Mouse (Mus musculus) small intestine, adult 2 months (tissue): ENCODE data around the gene Ephb3.

Experiments used
- CTCF ChIP-seq: fragments of 200-500 bp; IDR thresholded peaks from 2 replicates; pipeline ENCODE4 v1.5.1; 2012; ENCODE audit warnings: low read depth, mild to moderate bottlenecking, control low read depth, inconsistent platforms, low read length, moderate library complexity, mixed read lengths; ENCODE audit not compliant: insufficient replicate concordance, insufficient read length; ENCODE audit errors: extremely low read depth
- POLR2A ChIP-seq: fragments of 200-500 bp; IDR thresholded peaks from 2 replicates; pipeline ENCODE4 v1.6.1; 2012; ENCODE audit warnings: low read depth, mild to moderate bottlenecking, control low read depth, inconsistent platforms, low read length, moderate library complexity

- TF ChIP-seq CTCF (no peak), POLR2A (no peak)
Measured at GRCm38 (mm10) chr16:21245387-21245786, 40.8 kb downstream of the Ephb3 start.
